Mouse (Mus musculus): ENCODE data around the gene B4galt2.

DNA sequence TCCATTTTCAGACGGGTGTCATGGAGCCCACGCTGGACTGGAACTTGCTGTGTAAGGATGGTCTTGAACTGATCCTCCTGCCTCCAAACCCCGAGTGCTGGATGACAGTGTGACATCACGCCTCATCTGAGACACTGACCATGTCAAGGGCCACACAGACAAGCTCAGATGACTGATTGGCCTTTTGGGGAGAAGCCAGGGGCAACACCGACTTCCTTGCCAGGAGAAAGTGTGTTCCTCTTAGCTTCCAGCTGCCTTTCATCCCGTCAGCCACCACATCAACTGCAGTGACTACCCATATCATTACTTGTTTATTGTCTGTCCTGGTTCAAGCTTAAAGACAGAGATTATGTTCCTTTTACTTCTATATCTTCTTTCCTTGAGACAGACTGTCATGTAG lies 41.6 kb upstream of the B4galt2 start:
- TF ChIP-seq RCOR1 (IDR thresholded peaks at IDR 0.05; ENCODE audit: low read depth, low read length) (no peak), POLR2A (IDR thresholded peaks at IDR 0.05; ENCODE audit: control insufficient read depth in 1 of 2, insufficient read depth in 1 of 2, low read depth in 1 of 2, low read length in 2 of 2, poor library complexity in 1 of 2) (no peak), EP300 (IDR thresholded peaks at IDR 0.05; ENCODE audit: low read depth in 1 of 2, low read length in 2 of 2) (no peak), CTCF (IDR thresholded peaks at IDR 0.05 in 2 of 3, conservative IDR thresholded peaks at IDR 0.05 in 1 of 3; ENCODE audit: control insufficient read depth in 1 of 3, insufficient read depth in 1 of 3, low read depth in 2 of 3, low read length in 3 of 3, poor library complexity in 1 of 3, severe bottlenecking in 1 of 3) (no peak), NELFE (IDR thresholded peaks at IDR 0.05; ENCODE audit: low read depth, low read length) (no peak), NRF1 (IDR thresholded peaks at IDR 0.05; ENCODE audit: insufficient read depth, low read depth, low read length, poor library complexity, severe bottlenecking) (no peak), CHD2 (IDR thresholded peaks at IDR 0.05; ENCODE audit: low read length) (no peak), MAX (IDR thresholded peaks at IDR 0.05; ENCODE audit: low read length) (no peak), TCF12 (IDR thresholded peaks at IDR 0.05; ENCODE audit: low read depth, low read length) (no peak), MXI1 (IDR thresholded peaks at IDR 0.05; ENCODE audit: low read depth, low read length) (no peak), POLR2AphosphoS5 (IDR thresholded peaks at IDR 0.05; ENCODE audit: borderline replicate concordance, low read depth, low read length) (no peak), ZMIZ1 (IDR thresholded peaks at IDR 0.05; ENCODE audit: low read depth, low read length) (no peak), TBP (IDR thresholded peaks at IDR 0.05; ENCODE audit: low read depth, low read length) (no peak)
